Mouse (Mus musculus) heart, adult 9 months (tissue): ENCODE measurements around the gene Myo10.

Source experiments
- DNase-seq, 2 experiments: peaks; one replicate each; pipeline ENCODE4 v3.0.0; 2022; ENCODE audit warnings: low spot score in 2 of 2

The Myo10 gene

DNA sequence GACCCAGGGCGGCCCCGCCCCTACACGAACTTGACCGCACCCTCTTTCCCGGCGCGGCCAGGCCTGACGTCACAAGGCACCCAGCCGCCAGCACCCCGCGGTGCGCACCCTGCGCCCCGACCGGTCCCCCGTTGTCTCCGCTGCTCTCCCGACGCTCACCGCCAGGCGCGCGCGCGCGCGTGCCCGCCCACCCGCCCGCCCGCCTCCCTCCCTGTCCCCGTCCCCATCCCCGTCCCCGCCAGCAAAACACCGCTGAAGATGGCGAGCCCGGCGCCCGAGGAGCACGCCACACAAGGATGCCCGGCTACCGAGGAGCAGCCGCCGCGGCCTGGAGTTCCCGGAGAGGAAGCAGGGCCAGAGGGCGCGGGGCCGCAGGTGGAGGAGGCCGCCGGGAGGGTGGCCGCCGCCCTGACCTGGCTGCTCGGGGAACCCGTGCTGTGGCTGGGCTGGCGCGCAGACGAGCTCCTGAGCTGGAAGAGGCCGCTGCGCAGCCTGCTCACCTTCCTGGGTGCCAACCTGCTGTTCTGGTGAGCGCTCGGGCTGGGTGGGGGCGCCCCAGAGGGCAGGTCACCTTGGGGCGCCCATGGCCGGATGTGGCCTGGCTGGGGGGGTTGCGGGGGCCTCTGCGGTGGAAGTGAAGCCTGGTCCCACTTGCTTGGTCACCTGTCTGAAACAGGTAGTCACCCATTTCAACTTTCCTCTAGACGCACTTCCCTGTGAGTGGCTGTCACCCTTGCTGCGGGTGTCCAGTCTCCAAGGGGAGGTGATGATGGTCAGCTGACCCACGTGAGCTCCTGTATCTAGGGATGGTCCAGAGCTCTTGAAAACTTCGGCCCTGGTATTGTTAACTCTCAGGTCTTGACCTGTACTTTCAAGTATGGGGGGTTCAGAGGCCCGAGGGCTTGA is 221.0 kb downstream of the Myo10 start, which contains the start of gene Retreg1:
TSS of gene Retreg1 (plus strand) at position 95 of the 906 bp plus-strand sequence.
- peak; percentile 75 to 77 for DNase-seq

DNA sequence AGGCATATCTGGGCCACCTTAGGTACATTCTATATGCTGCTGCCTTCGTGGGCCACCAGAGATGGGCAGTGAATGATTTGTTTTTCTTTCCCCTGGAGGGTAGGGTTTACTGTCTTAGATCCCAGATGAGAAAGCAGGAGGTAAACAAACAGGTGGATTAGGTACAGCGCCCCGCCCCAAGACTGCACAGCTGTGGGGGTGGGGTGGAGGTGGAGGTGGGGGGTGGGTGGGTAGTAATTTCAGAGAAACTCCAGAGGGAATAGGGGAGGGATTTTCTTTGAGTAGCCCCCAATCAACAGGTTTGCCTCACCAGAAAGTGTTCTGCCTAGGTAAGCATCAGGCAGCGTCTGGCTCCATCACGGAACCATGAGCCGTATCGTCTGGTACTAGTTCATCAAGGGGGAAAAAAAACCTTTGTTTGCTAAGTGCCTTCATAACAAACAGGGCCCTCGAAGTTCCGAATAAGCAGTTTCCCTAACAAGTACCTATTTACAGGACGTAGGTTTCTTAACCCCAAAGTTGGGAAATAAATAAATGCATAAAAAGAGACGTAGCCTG is 221.8 kb downstream of the Myo10 start:
- DNase-seq, result no peak

DNA sequence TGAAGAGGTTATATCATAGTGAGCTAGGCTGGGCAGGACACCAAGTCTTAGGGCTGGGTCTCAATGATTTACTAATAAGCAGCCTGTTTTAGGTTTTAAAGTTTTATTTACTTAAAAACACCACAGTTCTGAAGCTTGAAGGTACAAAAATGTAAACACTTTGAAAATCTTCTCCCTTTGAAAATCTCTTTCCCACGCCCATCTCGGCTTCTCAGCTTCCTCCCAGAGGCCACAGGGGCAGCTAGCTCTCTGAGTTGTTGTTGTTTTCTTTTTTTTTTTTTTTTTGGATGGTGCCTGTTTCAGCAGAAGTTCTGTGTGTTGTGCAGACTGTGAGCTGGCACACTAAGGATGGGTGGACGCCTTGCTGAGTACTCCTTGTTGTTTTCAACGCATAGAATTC is 222.4 kb downstream of the Myo10 start:
- DNase-seq, result no peak

GRCm38 (mm10) chr15:25847576-25848168 is 225.3 kb downstream of the Myo10 start:
- DNase-seq, result no peak

- no peak for DNase-seq
These were observed 228.2 kb downstream of the Myo10 start for GRCm38 (mm10) chr15:25850552-25850951.

GRCm38 (mm10) chr15:25854270-25854904 is 232.1 kb downstream of the Myo10 start:
- no peak for DNase-seq

DNA sequence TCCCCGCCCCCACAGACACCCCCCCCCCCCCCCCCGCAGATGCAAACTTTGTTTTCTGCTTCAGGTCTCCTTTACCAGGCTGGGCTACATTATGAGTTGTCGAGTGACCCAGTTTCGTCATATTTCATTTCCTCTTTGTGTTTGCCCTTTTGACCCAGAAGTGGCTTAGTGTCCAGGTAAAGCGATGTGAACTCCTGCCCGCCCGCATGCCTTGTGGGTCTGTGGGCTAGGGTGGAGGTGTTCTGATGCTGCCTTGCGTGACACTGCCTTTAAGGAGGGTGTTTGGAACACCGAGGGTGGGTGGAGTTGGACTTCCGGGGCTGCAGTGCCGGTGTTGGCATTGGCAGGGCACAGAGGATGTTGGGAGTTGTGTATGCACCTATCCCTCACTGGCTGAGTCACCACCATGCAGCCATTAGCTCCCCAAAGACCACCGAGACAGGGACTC is 236.3 kb downstream of the Myo10 start:
- DNase-seq, result peak in 1 of 2 experiments; percentile 16

DNA sequence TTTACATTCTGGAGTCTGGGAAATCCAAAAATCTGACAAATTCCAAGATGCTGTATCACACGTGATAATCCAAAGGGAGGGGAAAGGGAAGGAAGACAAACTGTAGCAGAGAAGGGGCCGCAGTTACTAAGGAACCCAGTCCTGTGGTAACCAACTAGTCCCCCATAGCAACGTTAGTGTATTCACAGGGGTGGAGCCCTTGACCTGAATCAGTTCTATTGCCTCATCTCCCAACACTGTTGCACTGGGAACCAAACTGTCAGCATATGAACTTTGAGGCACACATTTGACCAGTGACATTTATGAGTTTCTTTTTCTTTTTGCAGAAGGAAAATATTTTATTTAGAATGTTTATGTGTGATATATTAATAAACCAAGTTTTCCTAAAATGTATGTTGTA is 237.1 kb downstream of the Myo10 start:
- DNase-seq, result no peak

DNA sequence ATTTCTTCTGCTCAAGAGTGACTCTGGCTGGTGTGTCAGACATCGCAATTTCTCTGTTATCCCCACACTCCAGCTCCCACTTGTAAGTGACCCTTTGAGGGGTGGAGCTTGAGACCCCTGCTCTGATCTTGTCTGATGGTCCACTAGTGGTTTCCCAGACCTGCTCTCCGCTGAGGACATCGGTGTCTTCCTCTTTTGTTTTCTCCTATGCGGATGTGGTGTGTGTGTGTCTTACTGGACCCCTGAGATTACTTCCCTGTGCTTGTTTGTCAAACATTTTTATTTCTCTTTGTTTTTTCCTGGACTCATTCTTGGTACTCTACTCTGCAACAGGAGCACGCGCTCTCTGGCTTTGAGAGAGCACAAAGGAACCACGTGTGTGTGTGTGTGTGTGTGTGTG is 239.6 kb downstream of the Myo10 start:
- DNase-seq, result no peak
